Mouse (Mus musculus): Measurements from ENCODE around the gene Gstm2. TPM values are rescaled to one million over a fixed set of nuclear protein-coding genes. Genes with fewer than 3 reads are reported as not detected.

The Gstm2 gene
- not detected in 2 replicates for total RNA-seq (2023)

GRCm38 (mm10) chr3:107986041-107986562, at the start of gene Gstm2:
Gene Gstm2, minus strand, starts transcription at chr3:107986453.

GRCm38 (mm10) chr3:108017473-108018189, 31.4 kb upstream of the Gstm2 start, which contains the start of gene Gstm1:
Gene Gstm1, minus strand, starts transcription at chr3:108017973.

GRCm38 (mm10) chr3:107968724-107969395, 17.4 kb downstream of the Gstm2 start, which contains the start of gene Gstm3:
Gene Gstm3, minus strand, starts transcription at chr3:107969283.

GRCm38 (mm10) chr3:107943239-107943990, 42.8 kb downstream of the Gstm2 start, which contains the start of gene Gstm6:
Gene Gstm6, minus strand, starts transcription at chr3:107943749.

Other genes starting within 250 kb of the Gstm2 start
- 59.2 and 73.5 TPM in 2 replicates for gene Csf1, start 226.0 kb downstream of the Gstm2 start, total RNA-seq (2023)
- not detected in 2 replicates for gene Eps8l3, start 109.2 kb downstream of the Gstm2 start, total RNA-seq (2023)
- 0.45 TPM in 1 of 2 replicates, not detected in the other for gene Gstm5, start 90.6 kb downstream of the Gstm2 start, total RNA-seq (2023)
- 0.44 and 0.75 TPM in 2 replicates for gene Gstm7, start 54.6 kb downstream of the Gstm2 start, total RNA-seq (2023)
- not detected in 2 replicates for gene Gstm6, start 42.7 kb downstream of the Gstm2 start, total RNA-seq (2023)
- gene Gstm3, start 17.2 kb downstream of the Gstm2 start, total RNA-seq (2023) = not detected in 2 replicates
- gene Gstm1, start 31.5 kb upstream of the Gstm2 start, total RNA-seq (2023) = 84.1 TPM in 2 replicates
- gene Gstm4, start 58.4 kb upstream of the Gstm2 start, total RNA-seq (2023) = 5.0 and 5.9 TPM in 2 replicates
- gene Ampd2, start 100.2 kb upstream of the Gstm2 start, total RNA-seq (2023) = 66.8 and 71.1 TPM in 2 replicates
- gene Gnat2, start 106.3 kb upstream of the Gstm2 start, total RNA-seq (2023) = not detected in 2 replicates
- gene Gnai3, start 159.7 kb upstream of the Gstm2 start, total RNA-seq (2023) = 113 and 120 TPM in 2 replicates
- gene Gpr61, start 168.4 kb upstream of the Gstm2 start, total RNA-seq (2023) = not detected in 2 replicates
- gene Amigo1, start 199.9 kb upstream of the Gstm2 start, total RNA-seq (2023) = 0.50 and 0.69 TPM in 2 replicates
- 39.0 and 42.1 TPM in 2 replicates for gene Cyb561d1, start 214.8 kb upstream of the Gstm2 start, total RNA-seq (2023)
- 10.2 and 11.0 TPM in 2 replicates for gene Atxn7l2, start 224.5 kb upstream of the Gstm2 start, total RNA-seq (2023)
- not detected in 2 replicates for gene Sypl2, start 240.2 kb upstream of the Gstm2 start, total RNA-seq (2023)